Comparison of ENCODE assay signal across 9 mouse cellular contexts in genomic region chr8:107150057-107150403, GRCm38 (mm10). TPM values are rescaled to one million over a fixed set of nuclear protein-coding genes. Genes with fewer than 3 reads are reported as not detected.
DNase-seq lines count a peak whose midpoint lies in the region; ATAC-seq and TF ChIP-seq lines count a peak whose summit lies in the region.
"Had no signal": no experiment of that assay in that cellular context is flagged by ENCODE, and none has a peak within 500 bp of the region (broad histone marks: within the 10 kb centered on the region; RNA-seq: fewer than 3 reads in every experiment).

No protein-coding gene starts in this region.

- no peaks in the 10 kb centered on the region for H3K27me3 ChIP-seq in heart, embryonic 15.5 days
- no peaks in the 10 kb centered on the region for H3K27me3 ChIP-seq in hindbrain, embryonic 14.5 days (ENCODE audit: control insufficient read depth, insufficient read depth, low read length)
- no peaks in the 10 kb centered on the region for H3K27me3 ChIP-seq in midbrain, embryonic 13.5 days
- H3K27me3 ChIP-seq: Patski had no signal

- TF ChIP-seq POLR2A in bone marrow macrophage, adult 2 months (IDR thresholded peaks at IDR 0.05; ENCODE audit: borderline replicate concordance, low read depth, low read length) = peak; percentile 80; the same call in 1 of the 2 replicates

- H3K9me3 ChIP-seq in heart, embryonic 15.5 days (replicated peaks) = no peaks in the 10 kb centered on the region
- no peaks in the 10 kb centered on the region for H3K9me3 ChIP-seq in hindbrain, embryonic 14.5 days (ENCODE audit: control insufficient read depth, low read length)
- H3K9me3 ChIP-seq in midbrain, embryonic 13.5 days = no peaks in the 10 kb centered on the region

- 23% methylated on average over 6 of the region's 6 CpGs for WGBS in heart, embryonic 15.5 days
- 21% methylated on average over 6 of the region's 6 CpGs for WGBS in hindbrain, embryonic 14.5 days
- WGBS in midbrain, embryonic 13.5 days = 21% methylated on average over 6 of the region's 6 CpGs

- DNase-seq in heart, adult 11 months = no peak
- DNase-seq in hindbrain, embryonic 14.5 days (ENCODE audit: low spot score) = no peak
- DNase-seq in left cerebral cortex, adult 9 months (ENCODE audit: low spot score in 2 of 2) = no peak
- DNase-seq in ovary, postnatal 36 days (ENCODE audit: low spot score) = no peak
- no peak for DNase-seq in retina, postnatal 1 day

- H3K27ac ChIP-seq in heart, embryonic 15.5 days = peak overlapping the region; percentile 87
- peak overlapping the region; percentile 85 for H3K27ac ChIP-seq in bone marrow macrophage, adult 2 months (ENCODE audit: insufficient read depth, low read depth, low read length)
- peak overlapping the region; percentile 86 for H3K27ac ChIP-seq in hindbrain, embryonic 14.5 days
- peak overlapping the region; percentile 79 for H3K27ac ChIP-seq in midbrain, embryonic 13.5 days

- TF ChIP-seq CTCF in bone marrow macrophage, adult 2 months (IDR thresholded peaks at IDR 0.05; ENCODE audit: low read depth, low read length) = no peak

- H3K4me2 ChIP-seq in heart, embryonic 15.5 days = peak overlapping the region; percentile 78
- H3K4me2 ChIP-seq in hindbrain, embryonic 14.5 days (replicated peaks) = peak overlapping the region; percentile 59
- peak overlapping the region; percentile 71 for H3K4me2 ChIP-seq in midbrain, embryonic 13.5 days (replicated peaks)

- H3K36me3 ChIP-seq in heart, embryonic 15.5 days = peaks cover 21% of the 10 kb centered on the region
- H3K36me3 ChIP-seq in hindbrain, embryonic 14.5 days (replicated peaks; ENCODE audit: control insufficient read depth, insufficient read depth) = peaks cover 10% of the 10 kb centered on the region
- H3K36me3 ChIP-seq in midbrain, embryonic 13.5 days = peaks cover 23% of the 10 kb centered on the region

- peak overlapping the region; percentile 94 for H3K9ac ChIP-seq in heart, embryonic 15.5 days
- H3K9ac ChIP-seq in hindbrain, embryonic 14.5 days = peak overlapping the region; percentile 91
- H3K9ac ChIP-seq in midbrain, embryonic 13.5 days (replicated peaks) = peak overlapping the region; percentile 89

- H3K4me1 ChIP-seq in heart, embryonic 15.5 days (replicated peaks) = peaks cover 10% of the 10 kb centered on the region
- peaks cover 11% of the 10 kb centered on the region for H3K4me1 ChIP-seq in bone marrow macrophage, adult 2 months (ENCODE audit: control insufficient read depth, insufficient read depth, low read length)
- peaks cover 11% of the 10 kb centered on the region for H3K4me1 ChIP-seq in hindbrain, embryonic 14.5 days (replicated peaks; ENCODE audit: control insufficient read depth, insufficient read depth, low read length)
- H3K4me1 ChIP-seq in midbrain, embryonic 13.5 days (replicated peaks) = peaks cover 12% of the 10 kb centered on the region

- peak overlapping the region; percentile 98 for H3K4me3 ChIP-seq in heart, embryonic 15.5 days
- peak overlapping the region; percentile 46 for H3K4me3 ChIP-seq in bone marrow macrophage, adult 2 months (ENCODE audit: insufficient read depth, low read length)
- peak overlapping the region; percentile 95 for H3K4me3 ChIP-seq in hindbrain, embryonic 14.5 days (replicated peaks; ENCODE audit: low read length)
- peak overlapping the region; percentile 84 for H3K4me3 ChIP-seq in midbrain, embryonic 13.5 days (replicated peaks)

- no peak for ATAC-seq in heart, embryonic 15.5 days (replicated peaks; ENCODE audit: insufficient number of reproducible peaks, insufficient read depth, low FRiP score, low read depth)
- ATAC-seq in hindbrain, embryonic 14.5 days (ENCODE audit: low FRiP score) = peak; percentile 38; the same call in 1 of the 2 replicates
- no peak; the same call in 1 of the 2 replicates for ATAC-seq in midbrain, embryonic 13.5 days

RNA-seq across cellular contexts. Expression of gene Cyb5b, which starts 0.4 kb away (rescaled TPM):
- polyA plus RNA-seq in heart, embryonic 15.5 days (2015; fragmentation: Nextera tagmentation; extraction: Ambion mirVana) = 51.2 and 58.7 TPM in 2 replicates
- polyA plus RNA-seq in bone marrow macrophage, adult 2 months (2012; ENCODE audit: insufficient read depth, insufficient read length, missing spikeins) = 43.3 and 47.8 TPM in 2 replicates
- 126 and 134 TPM in 2 replicates for polyA plus RNA-seq in hindbrain, embryonic 14.5 days (2014; fragmentation: Nextera tagmentation; extraction: Ambion mirVana)
- 114 and 116 TPM in 2 replicates for polyA plus RNA-seq in midbrain, embryonic 13.5 days (2015; fragmentation: Nextera tagmentation; extraction: Ambion mirVana)

RNA-seq across cellular contexts. Expression of gene Terf2, which starts 53.7 kb away (rescaled TPM):
- 9.5 and 10.4 TPM in 2 replicates for polyA plus RNA-seq in heart, embryonic 15.5 days (2015; fragmentation: Nextera tagmentation; extraction: Ambion mirVana)
- 34.2 and 36.0 TPM in 2 replicates for polyA plus RNA-seq in bone marrow macrophage, adult 2 months (2012; ENCODE audit: insufficient read depth, insufficient read length, missing spikeins)
- polyA plus RNA-seq in hindbrain, embryonic 14.5 days (2014; fragmentation: Nextera tagmentation; extraction: Ambion mirVana) = 20.5 and 22.2 TPM in 2 replicates
- polyA plus RNA-seq in midbrain, embryonic 13.5 days (2015; fragmentation: Nextera tagmentation; extraction: Ambion mirVana) = 26.9 and 29.3 TPM in 2 replicates

Comparison
In these comparisons a context has a peak if more than half of its experiments do, and no peak if none do; other contexts are left out.
1. H3K4me3 ChIP-seq: peak in every context shown above with its lines; median percentile 98 in heart, embryonic 15.5 days; 95 in hindbrain, embryonic 14.5 days; 84 in midbrain, embryonic 13.5 days; 46 in bone marrow macrophage, adult 2 months.